Comparison of ENCODE assay signal across 16 mouse cellular contexts in genomic region chr5:58039875-58040274, GRCm38 (mm10).
DNase-seq lines count a peak whose midpoint lies in the region; ATAC-seq and TF ChIP-seq lines count a peak whose summit lies in the region.
"Had no signal": no experiment of that assay in that cellular context is flagged by ENCODE, and none has a peak within 500 bp of the region (broad histone marks: within the 10 kb centered on the region; RNA-seq: fewer than 3 reads in every experiment).

No protein-coding gene starts in this region.

- H3K4me2 ChIP-seq in lung, embryonic 14.5 days: no peak overlapping the region
- H3K4me2 ChIP-seq in stomach, postnatal 0 days (replicated peaks; ENCODE audit: low read depth): no peak overlapping the region
- H3K4me2 ChIP-seq: liver, embryonic 13.5 days had no signal

- intact Hi-C loops in heart, adult 2 months (cut with DNase I): no loop called here

- no peaks in the 10 kb centered on the region for H3K9me3 ChIP-seq in lung, embryonic 14.5 days (ENCODE audit: low read depth, low read length)
- no peaks in the 10 kb centered on the region for H3K9me3 ChIP-seq in stomach, postnatal 0 days (ENCODE audit: control insufficient read depth, low read length)
- H3K9me3 ChIP-seq: liver, embryonic 13.5 days; megakaryocyte, embryonic 14.5 days had no signal

- H3K79me2 ChIP-seq in heart, adult 2 months (replicated peaks; ENCODE audit: control insufficient read depth, insufficient read depth, low read length): no peaks in the 10 kb centered on the region

- H3K36me3 ChIP-seq in heart, adult 2 months (ENCODE audit: control insufficient read depth, insufficient read depth, low read length): no peaks in the 10 kb centered on the region
- H3K36me3 ChIP-seq in lung, embryonic 14.5 days (ENCODE audit: insufficient read depth): no peaks in the 10 kb centered on the region
- H3K36me3 ChIP-seq in stomach, postnatal 0 days (ENCODE audit: control insufficient read depth, insufficient read depth, low read length): no peaks in the 10 kb centered on the region
- H3K36me3 ChIP-seq: liver, embryonic 13.5 days had no signal

- no peak for TF ChIP-seq POLR2A in heart, adult 2 months (IDR thresholded peaks at IDR 0.05; ENCODE audit: insufficient read depth, low read depth, low read length)

- no peak overlapping the region for H3K27ac ChIP-seq in heart, adult 2 months
- H3K27ac ChIP-seq in lung, embryonic 14.5 days (ENCODE audit: low read depth): no peak overlapping the region
- H3K27ac ChIP-seq in stomach, postnatal 0 days (replicated peaks): no peak overlapping the region
- H3K27ac ChIP-seq: liver, embryonic 13.5 days had no signal

- no peaks in the 10 kb centered on the region for H3K27me3 ChIP-seq in heart, adult 2 months (ENCODE audit: control insufficient read depth, insufficient read depth, low read length)
- no peaks in the 10 kb centered on the region for H3K27me3 ChIP-seq in lung, embryonic 14.5 days (ENCODE audit: insufficient read depth, low read length)
- no peaks in the 10 kb centered on the region for H3K27me3 ChIP-seq in stomach, postnatal 0 days (ENCODE audit: control insufficient read depth, insufficient read depth, low read length)
- H3K27me3 ChIP-seq: liver, embryonic 13.5 days; megakaryocyte, embryonic 14.5 days had no signal

- no peak overlapping the region for H3K9ac ChIP-seq in heart, adult 2 months (ENCODE audit: low read depth, low read length)
- no peak overlapping the region for H3K9ac ChIP-seq in lung, embryonic 14.5 days
- no peak overlapping the region for H3K9ac ChIP-seq in stomach, postnatal 0 days (ENCODE audit: low read length)
- H3K9ac ChIP-seq: liver, embryonic 13.5 days had no signal

- no peak overlapping the region for H3K4me3 ChIP-seq in heart, adult 2 months
- no peak overlapping the region for H3K4me3 ChIP-seq in lung, embryonic 14.5 days (ENCODE audit: low read depth, low read length)
- H3K4me3 ChIP-seq in stomach, postnatal 0 days (ENCODE audit: low read depth, low read length): no peak overlapping the region
- H3K4me3 ChIP-seq: erythroblast, embryonic 14.5 days; liver, embryonic 13.5 days; megakaryocyte, embryonic 14.5 days; myocyte had no signal

- no peaks in the 10 kb centered on the region for H3K4me1 ChIP-seq in heart, adult 2 months (ENCODE audit: control insufficient read depth, insufficient read depth, low read length)
- H3K4me1 ChIP-seq in lung, embryonic 14.5 days (ENCODE audit: insufficient read depth): no peaks in the 10 kb centered on the region
- no peaks in the 10 kb centered on the region for H3K4me1 ChIP-seq in stomach, postnatal 0 days (replicated peaks; ENCODE audit: control insufficient read depth, insufficient read depth)
- H3K4me1 ChIP-seq: liver, embryonic 13.5 days; megakaryocyte, embryonic 14.5 days had no signal

- TF ChIP-seq CTCF in heart, adult 2 months (IDR thresholded peaks at IDR 0.05): peak; percentile 43
- TF ChIP-seq CTCF in lung, embryonic 14.5 days (IDR thresholded peaks at IDR 0.05; ENCODE audit: low read depth): no peak
- peak; percentile 45 for TF ChIP-seq CTCF in stomach, postnatal 0 days (IDR thresholded peaks at IDR 0.05; ENCODE audit: low read depth)

- 67% methylated on average over 3 of the region's 3 CpGs for WGBS in heart, adult 2 months
- WGBS in lung, embryonic 14.5 days: 58% methylated on average over 3 of the region's 3 CpGs
- WGBS in stomach, postnatal 0 days: 65% methylated on average over 3 of the region's 3 CpGs

- DNase-seq in heart, adult 2 months: no peak
- no peak for DNase-seq in heart, adult 9 months (ENCODE audit: low spot score in 2 of 2)
- peak; percentile 23 for DNase-seq in lung, embryonic 14.5 days
- no peak for DNase-seq in lung, adult 18-20 months
- DNase-seq in brain, adult 2 months (ENCODE audit: low read depth, low spot score): peak; percentile 27
- DNase-seq in stomach, postnatal 0 days (ENCODE audit: low spot score): no peak
- DNase-seq in right cerebral cortex, adult 18-20 months: no peak
- DNase-seq: cerebellum, adult 18-20 months; kidney, adult 11 months; kidney, postnatal 36 days; left cerebral cortex, postnatal 4 days; liver, embryonic 13.5 days; lung, postnatal 10 days had no signal

- ATAC-seq in lung, embryonic 14.5 days (ENCODE audit: insufficient read depth): no peak
- no peak for ATAC-seq in stomach, postnatal 0 days (ENCODE audit: low FRiP score, low TSS enrichment)

- TF ChIP-seq EP300 in heart, adult 2 months (IDR thresholded peaks at IDR 0.05; ENCODE audit: insufficient read depth, low read depth, low read length): no peak
- no peak for TF ChIP-seq EP300 in stomach, postnatal 0 days (optimal IDR thresholded peaks at IDR 0.05)

Comparison
In these comparisons a context has a peak if more than half of its experiments do, and no peak if none do; other contexts are left out.
1. DNase-seq: peak in lung, embryonic 14.5 days (single experiment) and brain, adult 2 months (single experiment); none in heart, adult 2 months (0 of 2), heart, adult 9 months (0 of 2), lung, adult 18-20 months (0 of 2), stomach, postnatal 0 days (single experiment) and right cerebral cortex, adult 18-20 months (single experiment).